In the genomic region with DNA sequence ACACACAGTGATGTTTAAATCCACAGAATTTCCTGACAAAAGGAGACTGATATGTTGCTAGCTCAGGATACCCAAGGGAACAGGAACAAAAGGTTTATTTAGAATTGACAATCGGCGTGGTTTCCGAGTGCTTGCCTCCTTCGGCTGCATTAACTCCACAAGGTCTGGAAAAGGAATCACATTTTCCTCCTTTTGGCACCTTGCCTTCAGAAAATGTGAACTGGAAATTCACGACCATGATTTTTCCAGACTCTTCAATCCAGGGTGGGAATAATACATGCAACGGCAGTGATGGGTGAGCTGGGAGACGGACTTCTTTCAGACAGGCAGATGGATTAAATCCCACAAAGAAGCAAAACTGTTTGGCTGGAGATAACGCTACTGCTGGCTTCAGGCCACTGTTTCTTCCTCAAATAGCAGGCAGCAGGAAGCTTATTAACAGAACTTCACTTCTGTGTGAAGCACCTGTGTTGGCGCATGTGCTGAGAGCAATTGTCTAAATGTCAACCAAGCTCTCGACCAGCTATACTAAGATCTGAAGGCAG, we compare ENCODE assay signal across 9 mouse cellular contexts. TPM values are rescaled to one million over a fixed set of nuclear protein-coding genes. Genes with fewer than 3 reads are reported as not detected.
A peak's percentile ranks its signal among the peaks of the same experiment; 100 is the strongest.
DNase-seq lines count a peak whose midpoint lies in the region; ATAC-seq and TF ChIP-seq lines count a peak whose summit lies in the region.
"Had no signal": no experiment of that assay in that cellular context is flagged by ENCODE, and none has a peak within 500 bp of the region (broad histone marks: within the 10 kb centered on the region; RNA-seq: fewer than 3 reads in every experiment).

No protein-coding gene starts in this region.

- WGBS in neural tube, embryonic 15.5 days = 10% methylated on average over 10 of the region's 10 CpGs

- 0 out of 2 replicates have a peak overlapping the region, but pooled peaks have one; percentile 1 for H3K9ac ChIP-seq in neural tube, embryonic 15.5 days (replicated peaks)
- H3K9ac ChIP-seq: liver, embryonic 13.5 days had no signal

- peak overlapping the region; percentile 47 for H3K4me2 ChIP-seq in neural tube, embryonic 15.5 days
- H3K4me2 ChIP-seq: liver, embryonic 13.5 days had no signal

- peaks cover 10% of the 10 kb centered on the region for H3K4me1 ChIP-seq in neural tube, embryonic 15.5 days
- H3K4me1 ChIP-seq: liver, embryonic 13.5 days had no signal

- no peak for ATAC-seq in neural tube, embryonic 15.5 days (ENCODE audit: low FRiP score)
- ATAC-seq in CD4-positive, CD25-positive, alpha-beta regulatory T cell, adult 4 months = no peak

- H3K36me3 ChIP-seq in neural tube, embryonic 15.5 days = no peaks in the 10 kb centered on the region
- H3K36me3 ChIP-seq: liver, embryonic 13.5 days had no signal

- H3K27ac ChIP-seq in gastrocnemius, adult 2 months = no peak overlapping the region
- peak overlapping the region; percentile 15; the same call in 1 of the 2 replicates for H3K27ac ChIP-seq in neural tube, embryonic 15.5 days (replicated peaks)
- H3K27ac ChIP-seq: liver, embryonic 13.5 days had no signal

- intact Hi-C loops in gastrocnemius, adult 2 months (cut with DNase I) = no loop called here
- intact Hi-C loops in gastrocnemius, postnatal 36 days (cut with DNase I) = no loop called here
- intact Hi-C loops in left cerebral cortex, postnatal 14 days (cut with DNase I) = loop anchor here (5.0 kb wide), 1 partner anchor 331 kb away; no protein-coding TSS in a partner anchor

- no peak for TF ChIP-seq CTCF in gastrocnemius, adult 2 months (IDR thresholded peaks at IDR 0.05)

- no peaks in the 10 kb centered on the region for H3K9me3 ChIP-seq in neural tube, embryonic 15.5 days (replicated peaks)
- H3K9me3 ChIP-seq: liver, embryonic 13.5 days had no signal

- no peak for DNase-seq in gastrocnemius, adult 2 months
- DNase-seq in gastrocnemius, postnatal 36 days = no peak
- peak; percentile 33 for DNase-seq in cerebellum, adult 9-11 months
- DNase-seq in heart, adult 8-10 months (ENCODE audit: low spot score) = peak; percentile 54
- DNase-seq in left cerebral cortex, postnatal 14 days (ENCODE audit: low spot score in 2 of 2) = peak; percentile 8 to 15
- DNase-seq in gastrocnemius, postnatal 25 days = no peak
- DNase-seq: liver, embryonic 13.5 days had no signal

- H3K27me3 ChIP-seq in neural tube, embryonic 15.5 days (replicated peaks) = no peaks in the 10 kb centered on the region
- H3K27me3 ChIP-seq: liver, embryonic 13.5 days had no signal

- peak overlapping the region; percentile 53 for H3K4me3 ChIP-seq in gastrocnemius, adult 2 months
- 0 out of 2 replicates have a peak overlapping the region, but pooled peaks have one; percentile 6 for H3K4me3 ChIP-seq in neural tube, embryonic 15.5 days (replicated peaks)
- H3K4me3 ChIP-seq: liver, embryonic 13.5 days had no signal

RNA-seq across cellular contexts. Expression of a gene that starts 13.9 kb away (rescaled TPM):
- under 1 TPM; 0.20 to 0.70 TPM for total RNA-seq in gastrocnemius, adult 2 months (2021)
- under 1 TPM; 0.59 to 0.76 TPM for total RNA-seq in gastrocnemius, postnatal 36 days (2021)
- total RNA-seq in heart, adult 8-10 months (2022) = under 1 TPM; 0.16 to 0.50 (median 0.30) TPM
- total RNA-seq in left cerebral cortex, postnatal 14 days (2021) = 1 to 10 TPM; 1.0 to 1.1 TPM
- 4.6 and 4.7 TPM in 2 replicates for polyA plus RNA-seq in neural tube, embryonic 15.5 days (2015; fragmentation: Nextera tagmentation; extraction: Ambion mirVana)
- 1 to 10 TPM; 1.0 to 1.4 TPM for total RNA-seq in gastrocnemius, postnatal 25 days (2021)
- not detected for polyA plus RNA-seq in CD4-positive, CD25-positive, alpha-beta regulatory T cell, adult 4 months (2017; shearing (Covaris generic))

RNA-seq across cellular contexts. Expression of a gene that starts 30.6 kb away (rescaled TPM):
- 10 to 100 TPM; 17.0 to 17.1 TPM for total RNA-seq in gastrocnemius, adult 2 months (2021)
- total RNA-seq in gastrocnemius, postnatal 36 days (2021) = 10 to 100 TPM; 12.6 to 15.8 TPM
- total RNA-seq in heart, adult 8-10 months (2022) = 10 to 100 TPM; 17.6 to 19.0 (median 18.5) TPM
- total RNA-seq in left cerebral cortex, postnatal 14 days (2021) = 10 to 100 TPM; 22.1 to 24.3 TPM
- 22.2 and 24.1 TPM in 2 replicates for polyA plus RNA-seq in neural tube, embryonic 15.5 days (2015; fragmentation: Nextera tagmentation; extraction: Ambion mirVana)
- total RNA-seq in gastrocnemius, postnatal 25 days (2021) = 10 to 100 TPM; 13.5 to 14.8 TPM
- polyA plus RNA-seq in CD4-positive, CD25-positive, alpha-beta regulatory T cell, adult 4 months (2017; shearing (Covaris generic)) = 10 to 100 TPM; 11.5 to 12.6 TPM

Comparison
In these comparisons a context has a peak if more than half of its experiments do, and no peak if none do; other contexts are left out.
1. DNase-seq: peak in cerebellum, adult 9-11 months (single experiment), heart, adult 8-10 months (single experiment) and left cerebral cortex, postnatal 14 days (2 of 2); none in gastrocnemius, adult 2 months (single experiment), gastrocnemius, postnatal 36 days (0 of 2) and gastrocnemius, postnatal 25 days (single experiment).